Mouse (Mus musculus) heart, postnatal 10 days (tissue): Measurements from ENCODE around the gene Igf2bp1. TPM values are rescaled to one million over a fixed set of nuclear protein-coding genes. Genes with fewer than 3 reads are reported as not detected.

Experiments used
- DNase-seq, 2 experiments: peaks; one replicate each; pipeline ENCODE4 v3.0.0; 2021
- intact Hi-C: fragments of 180-260 bp; cut with DNase I; formaldehyde crosslinking; loops from one replicate; pipeline ENCODE4 v1.15.1; 2025
- microRNA-seq, 2 experiments: library from miRNA; unstranded; fragments of <30 nt; microRNA quantifications; one replicate each; pipeline ENCODE4 v1.2.0; 2022
- total RNA-seq, 2 experiments: library from RNA; stranded (reverse); gene quantifications; 2 replicates each; pipeline ENCODE4 v1.2.3; 2021

Gene Igf2bp1
- total RNA-seq, 2 experiments from 2014 or later = 0.45 to 0.72 TPM

DNA sequence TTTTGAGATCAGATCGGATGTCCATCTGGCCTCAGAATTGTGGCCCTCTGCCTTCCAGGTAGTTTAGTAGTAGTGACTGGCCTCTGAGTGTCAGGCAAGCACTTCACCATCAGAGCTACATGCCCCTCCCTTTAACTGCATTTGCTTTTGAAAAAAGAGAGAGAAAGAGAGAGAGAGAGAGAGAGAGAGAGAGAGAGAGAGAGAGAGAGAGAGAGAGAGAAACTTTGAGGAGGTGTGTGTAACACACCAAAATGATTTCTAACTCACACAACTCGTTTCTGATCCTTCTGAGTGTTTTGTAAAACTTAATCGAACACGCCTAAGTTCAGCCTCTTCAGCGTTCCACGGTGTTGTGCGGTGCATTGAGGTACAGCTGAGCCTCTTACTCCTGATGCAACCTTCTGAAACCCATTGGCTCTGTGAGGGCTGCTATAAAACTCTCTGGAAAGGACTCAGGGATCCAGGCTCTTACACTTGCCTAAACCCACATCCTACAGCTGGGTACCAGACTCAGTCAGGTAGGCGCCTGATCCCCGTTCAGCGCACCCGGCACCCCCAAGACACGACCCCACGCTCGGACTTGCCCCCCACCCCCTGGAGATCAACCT lies 91.7 kb downstream of the Igf2bp1 start:
- intact Hi-C loops = no loop called here
- DNase-seq = no peak

DNA sequence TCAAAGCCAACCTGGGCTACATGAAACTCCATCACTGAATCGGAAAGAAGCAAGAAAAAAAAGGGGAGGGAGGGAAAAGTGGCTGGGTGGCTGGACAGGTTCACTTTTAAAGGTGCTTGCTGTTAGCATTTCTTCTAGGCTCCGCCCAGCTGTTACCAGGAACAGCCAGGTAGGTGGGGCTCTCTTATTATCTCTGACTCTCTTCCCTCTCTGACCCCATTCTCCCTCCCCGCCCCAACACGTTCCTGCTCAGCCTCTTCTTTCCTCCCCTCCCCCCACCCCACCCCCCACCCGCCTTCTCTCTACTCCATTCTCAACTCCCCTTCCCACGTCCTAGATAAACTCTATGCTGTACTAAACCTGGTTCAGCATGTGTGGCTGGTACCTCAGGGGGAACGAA lies 94.2 kb downstream of the Igf2bp1 start:
- intact Hi-C loops = no loop called here
- DNase-seq = no peak

DNA sequence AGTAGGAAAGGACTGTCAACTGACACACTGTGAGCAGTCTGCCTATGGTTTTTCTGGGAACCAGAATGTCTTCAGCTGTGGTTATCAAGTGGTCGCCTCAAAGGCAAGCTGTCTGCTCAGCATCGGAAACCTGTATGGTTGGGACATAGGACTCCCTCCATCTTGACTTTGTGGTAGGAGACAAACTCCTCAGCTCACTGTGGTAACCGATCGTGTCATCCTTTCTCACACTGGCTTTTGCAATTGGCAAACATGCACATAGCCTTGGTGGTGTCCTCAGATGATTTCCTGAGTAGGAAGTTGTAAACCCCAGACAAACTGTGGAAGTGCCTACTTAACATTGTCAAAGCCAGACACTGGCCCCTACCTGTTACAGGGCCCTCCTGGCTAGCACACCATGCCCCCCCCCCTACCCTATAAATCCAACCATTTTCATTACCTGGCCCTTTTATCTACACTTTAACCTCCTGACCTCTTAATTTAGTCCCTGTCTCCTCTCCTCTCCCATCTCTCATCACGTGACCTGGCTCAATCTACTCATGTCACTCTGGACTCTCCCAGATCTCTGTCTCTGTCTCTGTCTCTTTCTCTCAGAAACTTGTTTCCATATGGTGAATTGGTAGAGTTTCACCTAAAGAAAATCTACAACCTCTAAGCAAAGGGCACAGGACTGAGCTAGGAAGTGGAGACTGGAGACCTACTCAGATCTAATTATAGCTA lies 97.8 kb downstream of the Igf2bp1 start:
- intact Hi-C loops = no loop called here

More for the DNA sequence above, 97.8 kb downstream of the Igf2bp1 start:
- no peak for DNase-seq

Small RNAs within 50 kb of the gene (microRNA-seq; reads per million reads assigned to microRNA genes)
- 0 reads per million in 2 experiments for gene Mir3063

Other genes starting within 250 kb of the Igf2bp1 start
- 100 to 1,000 TPM; 129 to 148 TPM for gene Phospho1, start 181.4 kb downstream of the Igf2bp1 start, total RNA-seq
- 10 to 100 TPM; 24.7 to 26.0 TPM for gene Gngt2, start 168.7 kb downstream of the Igf2bp1 start, total RNA-seq
- gene Abi3, start 163.5 kb downstream of the Igf2bp1 start, total RNA-seq = 10 to 100 TPM; 16.2 to 21.1 TPM
- not detected for gene B4galnt2, start 91.0 kb downstream of the Igf2bp1 start, total RNA-seq
- gene Gip, start 18.6 kb upstream of the Igf2bp1 start, total RNA-seq = not detected
- 10 to 100 TPM; 54.3 to 56.9 TPM for gene Snf8, start 28.9 kb upstream of the Igf2bp1 start, total RNA-seq
- 10 to 100 TPM; 41.6 to 46.4 TPM for gene Ube2z, start 59.4 kb upstream of the Igf2bp1 start, total RNA-seq
- 1,000 to 10,000 TPM; 2,962 to 2,967 TPM for gene Atp5g1, start 69.7 kb upstream of the Igf2bp1 start, total RNA-seq
- gene Calcoco2, start 106.0 kb upstream of the Igf2bp1 start, total RNA-seq = not detected
- not detected for gene Ttll6, start 127.8 kb upstream of the Igf2bp1 start, total RNA-seq
- gene Hoxb13, start 188.4 kb upstream of the Igf2bp1 start, total RNA-seq = not detected